Mouse (Mus musculus): ENCODE results near the gene Etfrf1.
A peak's percentile ranks its signal among the peaks of the same experiment; 100 is the strongest.

The Etfrf1 gene

GRCm38 (mm10) chr6:145226296-145226695 is 15.4 kb downstream of the Etfrf1 start:
- DNase-seq (ENCODE audit: low spot score): no peak

GRCm38 (mm10) chr6:145234391-145234790 is 23.5 kb downstream of the Etfrf1 start:
- no peak for DNase-seq (ENCODE audit: low spot score)

GRCm38 (mm10) chr6:145235367-145235766 is 24.4 kb downstream of the Etfrf1 start:
- no peak for DNase-seq (ENCODE audit: low spot score)

- no peak for DNase-seq (ENCODE audit: low spot score)
Observed at GRCm38 (mm10) chr6:145237148-145237547, 26.2 kb downstream of the Etfrf1 start.

- DNase-seq (ENCODE audit: low spot score): no peak
Observed at GRCm38 (mm10) chr6:145240285-145240684, 29.4 kb downstream of the Etfrf1 start.

- no peak for DNase-seq (ENCODE audit: low spot score)
Observed at GRCm38 (mm10) chr6:145242521-145242920, 31.6 kb downstream of the Etfrf1 start.

GRCm38 (mm10) chr6:145246841-145247240 is 35.9 kb downstream of the Etfrf1 start:
- no peak for DNase-seq (ENCODE audit: low spot score)

GRCm38 (mm10) chr6:145247886-145248285 is 37.0 kb downstream of the Etfrf1 start:
- no peak for DNase-seq (ENCODE audit: low spot score)

- DNase-seq (ENCODE audit: low spot score): no peak
Observed at GRCm38 (mm10) chr6:145249291-145250184, 38.6 kb downstream of the Etfrf1 start.

- DNase-seq (ENCODE audit: low spot score): peak; percentile 70
Observed at GRCm38 (mm10) chr6:145250185-145250791, 39.4 kb downstream of the Etfrf1 start, which contains the start of gene Kras. Gene Kras (minus strand): TSS chr6:145250239.

- peak; percentile 26 for DNase-seq (ENCODE audit: low spot score)
Observed at GRCm38 (mm10) chr6:145250820-145251219, 39.9 kb downstream of the Etfrf1 start.

- no peak for DNase-seq (ENCODE audit: low spot score)
Observed at GRCm38 (mm10) chr6:145255952-145256700, 45.2 kb downstream of the Etfrf1 start.

GRCm38 (mm10) chr6:145256701-145257073 is 45.8 kb downstream of the Etfrf1 start:
- DNase-seq (ENCODE audit: low spot score): no peak

GRCm38 (mm10) chr6:145262314-145262713 is 51.4 kb downstream of the Etfrf1 start:
- no peak for DNase-seq (ENCODE audit: low spot score)
